Mouse (Mus musculus): ENCODE measurements around the gene Adtrp. TPM values are rescaled to one million over a fixed set of nuclear protein-coding genes. Genes with fewer than 3 reads are reported as not detected.

The Adtrp gene
- polyA plus RNA-seq, 1 experiment: not detected

DNA sequence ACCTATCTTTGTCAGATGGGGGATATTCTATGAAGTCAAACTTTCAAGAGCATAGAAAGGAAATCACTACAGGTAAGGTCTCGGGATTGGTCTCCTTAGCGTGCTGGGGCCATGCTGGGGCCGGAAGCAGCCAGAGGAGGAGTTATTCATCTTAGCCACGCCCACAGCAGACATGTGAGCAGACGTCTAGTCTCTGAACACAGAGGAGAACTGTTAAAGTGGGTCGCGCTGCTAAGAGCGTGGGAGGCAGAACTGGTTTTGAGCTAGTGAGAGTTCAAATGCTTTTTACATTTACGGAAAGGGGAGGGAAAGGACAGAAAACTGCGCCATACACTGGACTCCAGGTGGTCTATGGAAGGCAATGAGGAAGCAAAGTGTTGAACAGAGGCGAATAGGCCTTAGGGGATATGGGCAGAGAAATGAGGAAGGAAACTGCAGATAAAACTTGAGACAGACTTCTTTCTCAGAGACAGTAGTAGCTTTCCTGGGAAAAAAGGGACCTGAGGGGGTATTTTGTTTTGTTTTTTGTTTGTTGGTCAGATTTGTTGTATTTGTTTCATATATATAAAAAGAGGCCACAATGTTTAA is 22.0 kb downstream of the Adtrp start:
- H3K4me2 ChIP-seq (ENCODE audit: low read depth): no peak overlapping the region
- H3K79me2 ChIP-seq (ENCODE audit: control insufficient read depth, insufficient read depth): no peaks in the 10 kb centered on the region
- TF ChIP-seq E2F4 (IDR thresholded peaks at IDR 0.05; ENCODE audit: insufficient read depth): no peak
- no peak for TF ChIP-seq REST (IDR thresholded peaks at IDR 0.05; ENCODE audit: insufficient read depth, insufficient read length)
- TF ChIP-seq MYOG (IDR thresholded peaks at IDR 0.05; ENCODE audit: control insufficient read depth in 1 of 3, insufficient read depth in 1 of 3, insufficient read length in 2 of 3, low read depth in 2 of 3): no peak
- no peak for TF ChIP-seq MAX (IDR thresholded peaks at IDR 0.05; ENCODE audit: low read depth)
- TF ChIP-seq CEBPB (IDR thresholded peaks at IDR 0.05; ENCODE audit: insufficient read depth, poor library complexity, severe bottlenecking): no peak
- TF ChIP-seq POLR2AphosphoS2 (IDR thresholded peaks at IDR 0.05; ENCODE audit: insufficient read length, low read depth): no peak
- no peak for TF ChIP-seq POLR2A (IDR thresholded peaks at IDR 0.05; ENCODE audit: insufficient read length, low read depth)
- TF ChIP-seq SRF (IDR thresholded peaks at IDR 0.05; ENCODE audit: control insufficient read depth, insufficient read length, low read depth): no peak
- TF ChIP-seq TCF3 (IDR thresholded peaks at IDR 0.05; ENCODE audit: insufficient read length, low read depth): no peak
- no peak for TF ChIP-seq USF1 (IDR thresholded peaks at IDR 0.05; ENCODE audit: low read depth)
- no peak for TF ChIP-seq TCF12 (IDR thresholded peaks at IDR 0.05; ENCODE audit: insufficient read depth, poor library complexity, severe bottlenecking)
- TF ChIP-seq MYOD1 (IDR thresholded peaks at IDR 0.05; ENCODE audit: control insufficient read depth in 1 of 3, insufficient read length in 2 of 3, low read depth in 2 of 3): no peak
- no peak overlapping the region for H3ac ChIP-seq (ENCODE audit: control insufficient read depth, insufficient read length)
- no peak overlapping the region for H3K4me3 ChIP-seq
- no peaks in the 10 kb centered on the region for H3K36me3 ChIP-seq (ENCODE audit: control insufficient read depth, insufficient read depth)
- no peaks in the 10 kb centered on the region for H3K27me3 ChIP-seq (ENCODE audit: control insufficient read depth, insufficient read depth, insufficient read length)

DNA sequence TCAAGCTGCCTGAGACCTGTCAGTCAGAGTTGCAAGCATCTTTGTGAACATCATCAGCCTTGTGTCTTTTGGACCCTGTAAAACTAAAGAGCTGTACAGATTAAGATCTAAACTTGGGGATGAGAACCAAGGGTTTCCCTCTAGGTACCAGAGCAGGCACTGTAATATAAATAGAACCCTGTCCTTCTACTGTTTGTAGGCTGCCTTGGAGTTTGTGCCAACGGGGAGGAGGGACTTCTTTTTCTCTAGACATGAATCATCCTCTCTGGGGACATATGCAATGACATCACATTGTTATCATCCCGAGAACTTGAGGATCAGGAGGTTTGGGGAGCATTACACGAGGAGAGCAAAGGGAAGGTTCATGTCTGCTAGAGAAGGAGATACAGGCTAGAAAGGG is 24.4 kb downstream of the Adtrp start:
- H3ac ChIP-seq (ENCODE audit: control insufficient read depth, insufficient read length): no peak overlapping the region
- H3K4me3 ChIP-seq: no peak overlapping the region
- no peaks in the 10 kb centered on the region for H3K79me2 ChIP-seq (ENCODE audit: control insufficient read depth, insufficient read depth)
- no peaks in the 10 kb centered on the region for H3K27me3 ChIP-seq (ENCODE audit: control insufficient read depth, insufficient read depth, insufficient read length)
- TF ChIP-seq MYOG (IDR thresholded peaks at IDR 0.05; ENCODE audit: control insufficient read depth in 1 of 3, insufficient read depth in 1 of 3, insufficient read length in 2 of 3, low read depth in 2 of 3): no peak
- H3K36me3 ChIP-seq (ENCODE audit: control insufficient read depth, insufficient read depth): no peaks in the 10 kb centered on the region
- H3K4me2 ChIP-seq (ENCODE audit: low read depth): peak overlapping the region; percentile 7

DNA sequence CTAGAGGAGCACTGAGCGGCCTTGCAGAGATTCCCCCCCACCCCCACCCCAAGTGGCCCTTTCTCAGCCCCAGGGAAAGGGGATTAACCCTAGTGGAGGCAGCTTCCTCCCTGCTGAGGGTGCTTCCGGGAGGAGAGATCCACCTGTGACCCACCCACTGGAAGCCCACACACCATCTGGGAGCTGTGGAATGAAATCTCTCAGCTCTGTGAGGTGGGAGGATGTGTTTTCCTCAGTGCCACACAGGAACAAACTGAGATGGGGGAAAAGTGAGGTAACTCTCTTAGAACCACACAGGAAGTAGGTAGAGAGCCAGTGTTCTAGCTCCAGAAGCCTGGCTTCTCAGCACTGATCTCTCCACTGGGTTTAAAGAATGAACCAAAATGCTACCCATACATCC is 24.9 kb downstream of the Adtrp start:
- H3K27me3 ChIP-seq (ENCODE audit: control insufficient read depth, insufficient read depth, insufficient read length): no peaks in the 10 kb centered on the region
- no peak overlapping the region for H3ac ChIP-seq (ENCODE audit: control insufficient read depth, insufficient read length)
- no peak overlapping the region for H3K4me3 ChIP-seq
- TF ChIP-seq CEBPB (IDR thresholded peaks at IDR 0.05; ENCODE audit: insufficient read depth, poor library complexity, severe bottlenecking) (no peak), MYOG (IDR thresholded peaks at IDR 0.05; ENCODE audit: control insufficient read depth in 1 of 3, insufficient read depth in 1 of 3, insufficient read length in 2 of 3, low read depth in 2 of 3) (no peak), SRF (IDR thresholded peaks at IDR 0.05; ENCODE audit: control insufficient read depth, insufficient read length, low read depth) (no peak), E2F4 (IDR thresholded peaks at IDR 0.05; ENCODE audit: insufficient read depth) (no peak), TCF12 (IDR thresholded peaks at IDR 0.05; ENCODE audit: insufficient read depth, poor library complexity, severe bottlenecking) (no peak), POLR2A (IDR thresholded peaks at IDR 0.05; ENCODE audit: insufficient read length, low read depth) (no peak), MAX (IDR thresholded peaks at IDR 0.05; ENCODE audit: low read depth) (no peak), USF1 (IDR thresholded peaks at IDR 0.05; ENCODE audit: low read depth) (no peak), MYOD1 (IDR thresholded peaks at IDR 0.05; ENCODE audit: control insufficient read depth in 1 of 3, insufficient read length in 2 of 3, low read depth in 2 of 3) (no peak), POLR2AphosphoS2 (IDR thresholded peaks at IDR 0.05; ENCODE audit: insufficient read length, low read depth) (no peak), TCF3 (IDR thresholded peaks at IDR 0.05; ENCODE audit: insufficient read length, low read depth) (no peak), REST (IDR thresholded peaks at IDR 0.05; ENCODE audit: insufficient read depth, insufficient read length) (no peak)
- H3K4me2 ChIP-seq (ENCODE audit: low read depth): peak overlapping the region; percentile 7
- no peaks in the 10 kb centered on the region for H3K79me2 ChIP-seq (ENCODE audit: control insufficient read depth, insufficient read depth)
- H3K36me3 ChIP-seq (ENCODE audit: control insufficient read depth, insufficient read depth): no peaks in the 10 kb centered on the region

DNA sequence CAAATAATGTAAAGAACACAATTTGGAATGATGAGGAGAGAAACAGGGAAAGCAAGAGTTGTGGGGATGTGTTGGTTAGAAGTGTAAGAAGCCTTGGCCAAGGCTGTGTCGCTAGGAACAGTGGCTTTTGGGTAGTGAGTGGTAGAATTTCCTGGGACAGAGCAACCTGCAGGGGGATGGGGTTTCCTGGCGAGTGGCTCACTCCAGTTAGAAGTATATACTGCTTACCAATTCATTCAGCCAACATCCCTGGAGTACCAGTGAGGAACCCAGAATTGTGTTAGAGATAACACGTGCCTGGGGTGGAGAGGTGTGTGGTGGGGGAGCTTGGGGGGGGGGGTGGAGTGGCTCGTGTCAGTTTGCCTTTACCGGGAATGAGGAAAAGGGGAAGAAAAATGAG is 25.4 kb downstream of the Adtrp start:
- Histone ChIP-seq H3K4me2 (ENCODE audit: low read depth) (no peak overlapping the region), H3ac (ENCODE audit: control insufficient read depth, insufficient read length) (no peak overlapping the region), H3K79me2 (ENCODE audit: control insufficient read depth, insufficient read depth) (no peaks in the 10 kb centered on the region), H3K36me3 (ENCODE audit: control insufficient read depth, insufficient read depth) (no peaks in the 10 kb centered on the region), H3K27me3 (ENCODE audit: control insufficient read depth, insufficient read depth, insufficient read length) (no peaks in the 10 kb centered on the region), H3K4me3 (no peak overlapping the region)
- no peak for TF ChIP-seq SRF (IDR thresholded peaks at IDR 0.05; ENCODE audit: control insufficient read depth, insufficient read length, low read depth)
- no peak for TF ChIP-seq USF1 (IDR thresholded peaks at IDR 0.05; ENCODE audit: low read depth)
- TF ChIP-seq TCF3 (IDR thresholded peaks at IDR 0.05; ENCODE audit: insufficient read length, low read depth): no peak
- TF ChIP-seq E2F4 (IDR thresholded peaks at IDR 0.05; ENCODE audit: insufficient read depth): no peak
- TF ChIP-seq REST (IDR thresholded peaks at IDR 0.05; ENCODE audit: insufficient read depth, insufficient read length): no peak
- TF ChIP-seq MYOD1 (IDR thresholded peaks at IDR 0.05; ENCODE audit: control insufficient read depth in 1 of 3, insufficient read length in 2 of 3, low read depth in 2 of 3): no peak
- TF ChIP-seq CEBPB (IDR thresholded peaks at IDR 0.05; ENCODE audit: insufficient read depth, poor library complexity, severe bottlenecking): no peak
- TF ChIP-seq POLR2A (IDR thresholded peaks at IDR 0.05; ENCODE audit: insufficient read length, low read depth): no peak
- TF ChIP-seq TCF12 (IDR thresholded peaks at IDR 0.05; ENCODE audit: insufficient read depth, poor library complexity, severe bottlenecking): no peak

DNA sequence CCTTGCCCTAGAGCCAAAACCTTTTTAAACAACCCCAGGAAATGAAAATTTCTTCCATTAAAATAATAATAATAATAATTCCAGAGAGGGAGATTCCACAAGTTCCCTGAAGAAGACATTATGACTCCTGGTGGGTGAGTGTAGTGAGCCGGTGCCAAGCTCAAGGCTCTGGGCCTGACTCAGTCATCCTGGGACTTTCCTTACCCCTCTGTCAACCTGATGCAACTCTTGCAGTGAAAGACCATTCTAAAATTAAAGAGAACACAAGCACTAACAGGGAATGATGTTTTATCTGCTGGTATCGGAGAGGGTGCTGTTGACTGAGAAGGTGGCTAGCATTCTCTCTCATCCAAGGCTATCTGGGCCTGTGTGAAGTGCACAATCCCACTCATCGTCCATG is 26.5 kb downstream of the Adtrp start:
- no peak overlapping the region for H3ac ChIP-seq (ENCODE audit: control insufficient read depth, insufficient read length)
- TF ChIP-seq CEBPB (IDR thresholded peaks at IDR 0.05; ENCODE audit: insufficient read depth, poor library complexity, severe bottlenecking) (peak; percentile 68; the same call in 1 of the 2 replicates), REST (IDR thresholded peaks at IDR 0.05; ENCODE audit: insufficient read depth, insufficient read length) (no peak)

More for the DNA sequence above, 26.5 kb downstream of the Adtrp start:
- Histone ChIP-seq H3K4me3 (no peak overlapping the region), H3K27me3 (ENCODE audit: control insufficient read depth, insufficient read depth, insufficient read length) (no peaks in the 10 kb centered on the region), H3K36me3 (ENCODE audit: control insufficient read depth, insufficient read depth) (no peaks in the 10 kb centered on the region), H3K4me2 (ENCODE audit: low read depth) (no peak overlapping the region), H3K79me2 (ENCODE audit: control insufficient read depth, insufficient read depth) (no peaks in the 10 kb centered on the region)
